Mouse (Mus musculus) colon, adult 2 months (tissue): ENCODE data around the gene Fnip1. TPM values are rescaled to one million over a fixed set of nuclear protein-coding genes. Genes with fewer than 3 reads are reported as not detected.

Experiments
- polyA plus RNA-seq: library from polyadenylated mRNA; depleted of rRNA; stranded (reverse); fragments of >200 nt; gene quantifications from 2 replicates; pipeline ENCODE4 v1.2.3, GENCODE M21; 2012; rRNA removed

Gene Fnip1
- 1.0 and 1.1 TPM in 2 replicates for polyA plus RNA-seq

GRCm38 (mm10) chr11:54437823-54438337, at the start of gene Fnip1:
Fnip1 (plus strand) TSS chr11:54438199.

GRCm38 (mm10) chr11:54522529-54523430, 84.8 kb downstream of the Fnip1 start, which contains the start of gene Rapgef6:
Rapgef6 (plus strand) TSS chr11:54522847.

Other genes with a start within 250 kb of the Fnip1 start
- 0.26 TPM in 1 of 2 replicates, not detected in the other for gene Csf2, start 188.5 kb upstream of the Fnip1 start, polyA plus RNA-seq
- not detected in 2 replicates for gene Il3, start 170.9 kb upstream of the Fnip1 start, polyA plus RNA-seq
- gene Acsl6, start 134.4 kb upstream of the Fnip1 start, polyA plus RNA-seq: 0.84 and 2.7 TPM in 2 replicates
- not detected in 2 replicates for gene Meikin, start 67.5 kb upstream of the Fnip1 start, polyA plus RNA-seq
- 16.6 and 20.7 TPM in 2 replicates for gene Rapgef6, start 84.6 kb downstream of the Fnip1 start, polyA plus RNA-seq